Mouse (Mus musculus): Measurements from ENCODE around the gene Cldn20. TPM values are rescaled to one million over a fixed set of nuclear protein-coding genes. Genes with fewer than 3 reads are reported as not detected.

Gene Cldn20
- total and polyA plus RNA-seq, 3 experiments = 0.37 TPM; not detected in 2

DNA sequence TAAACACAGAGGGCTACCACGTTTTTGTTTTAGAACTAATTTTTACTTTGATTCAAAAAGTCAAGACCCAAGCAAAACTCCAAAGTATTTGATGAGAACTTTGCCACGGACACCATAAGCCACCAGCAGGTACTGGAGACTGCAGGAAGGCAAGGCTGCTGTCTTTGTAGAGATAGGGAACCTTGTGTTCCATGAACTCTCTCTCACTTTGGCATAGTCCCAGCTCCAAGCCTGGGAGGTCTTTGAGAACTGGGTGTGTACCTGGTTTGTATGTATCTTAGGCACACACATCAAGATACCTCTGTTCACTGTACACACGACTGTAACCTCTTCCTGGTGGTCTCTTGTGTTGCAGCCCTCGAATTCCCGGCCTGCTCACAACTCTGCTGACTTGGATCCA lies 18.0 kb upstream of the Cldn20 start:
- H3K27me3 ChIP-seq (ENCODE audit: control insufficient read depth, insufficient read depth, low read length) = no peaks in the 10 kb centered on the region
- no peaks in the 10 kb centered on the region for H3K4me1 ChIP-seq (ENCODE audit: control insufficient read depth, insufficient read depth, low read length)
- no peak overlapping the region for H3K27ac ChIP-seq
- WGBS = 87% methylated on average over 5 of the region's 5 CpGs
- no peak overlapping the region for H3K4me3 ChIP-seq
- H3K9ac ChIP-seq (ENCODE audit: low read depth, low read length) = no peak overlapping the region
- no peak for TF ChIP-seq POLR2A (IDR thresholded peaks at IDR 0.05; ENCODE audit: insufficient read depth, low read depth, low read length)
- no peak for TF ChIP-seq CTCF (IDR thresholded peaks at IDR 0.05)
- TF ChIP-seq EP300 (IDR thresholded peaks at IDR 0.05; ENCODE audit: insufficient read depth, low read depth, low read length) = no peak
- no peaks in the 10 kb centered on the region for H3K36me3 ChIP-seq (ENCODE audit: control insufficient read depth, insufficient read depth, low read length)
- intact Hi-C loops (cut with DNase I) = no loop called here
- no peak for DNase-seq
- H3K79me2 ChIP-seq (replicated peaks; ENCODE audit: control insufficient read depth, insufficient read depth, low read length) = no peaks in the 10 kb centered on the region

DNA sequence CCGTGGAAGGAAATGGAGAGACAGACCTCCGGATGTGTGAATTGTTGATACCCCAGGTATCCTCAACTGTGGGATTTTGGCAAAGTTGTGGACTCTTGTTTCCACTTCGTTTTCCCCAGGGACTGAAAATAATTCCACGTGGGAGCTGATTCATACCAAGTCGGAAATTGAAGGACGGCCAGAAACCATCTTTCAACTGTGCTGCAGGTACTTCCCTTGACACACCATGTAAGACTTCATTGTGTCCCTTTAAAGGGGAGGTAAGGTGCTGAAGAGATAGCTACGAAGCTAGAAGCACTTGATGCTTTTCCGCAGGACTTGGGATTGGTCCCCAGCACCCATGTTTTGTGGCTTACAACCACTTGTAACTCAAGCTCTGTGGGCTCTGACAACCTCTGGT lies 16.5 kb upstream of the Cldn20 start:
- Histone ChIP-seq H3K79me2 (replicated peaks; ENCODE audit: control insufficient read depth, insufficient read depth, low read length) (no peaks in the 10 kb centered on the region), H3K9ac (ENCODE audit: low read depth, low read length) (no peak overlapping the region), H3K4me3 (no peak overlapping the region), H3K4me1 (ENCODE audit: control insufficient read depth, insufficient read depth, low read length) (no peaks in the 10 kb centered on the region), H3K27ac (no peak overlapping the region), H3K27me3 (ENCODE audit: control insufficient read depth, insufficient read depth, low read length) (no peaks in the 10 kb centered on the region), H3K36me3 (ENCODE audit: control insufficient read depth, insufficient read depth, low read length) (no peaks in the 10 kb centered on the region)
- DNase-seq = no peak
- intact Hi-C loops (cut with DNase I) = no loop called here
- WGBS = 81% methylated on average over 8 of the region's 8 CpGs
- TF ChIP-seq CTCF (IDR thresholded peaks at IDR 0.05) = no peak
- TF ChIP-seq EP300 (IDR thresholded peaks at IDR 0.05; ENCODE audit: insufficient read depth, low read depth, low read length) = no peak
- TF ChIP-seq POLR2A (IDR thresholded peaks at IDR 0.05; ENCODE audit: insufficient read depth, low read depth, low read length) = no peak

DNA sequence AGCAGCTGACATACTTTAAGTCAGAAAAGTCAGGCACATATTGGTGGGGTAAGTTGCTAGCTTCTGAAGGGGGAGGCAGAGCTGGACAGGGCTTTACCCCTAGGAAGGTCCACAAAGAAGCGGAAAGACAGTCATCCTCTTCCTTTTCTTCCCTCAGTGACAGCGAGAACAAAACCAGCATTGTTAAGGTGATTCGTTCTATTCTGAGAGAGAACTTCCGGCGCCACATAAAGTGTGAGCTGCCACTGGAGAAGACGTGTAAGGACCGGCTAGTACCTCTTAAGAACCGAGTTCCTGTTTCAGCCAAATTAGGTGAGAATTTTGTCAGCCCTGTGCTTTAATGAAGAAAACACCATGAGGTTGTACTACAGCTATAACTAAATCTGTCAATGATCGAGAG lies 15.9 kb upstream of the Cldn20 start:
- no peaks in the 10 kb centered on the region for H3K79me2 ChIP-seq (replicated peaks; ENCODE audit: control insufficient read depth, insufficient read depth, low read length)
- TF ChIP-seq EP300 (IDR thresholded peaks at IDR 0.05; ENCODE audit: insufficient read depth, low read depth, low read length) (no peak), POLR2A (IDR thresholded peaks at IDR 0.05; ENCODE audit: insufficient read depth, low read depth, low read length) (no peak), CTCF (IDR thresholded peaks at IDR 0.05) (no peak)
- no peak for DNase-seq
- 82% methylated on average over 9 of the region's 9 CpGs for WGBS
- no peaks in the 10 kb centered on the region for H3K36me3 ChIP-seq (ENCODE audit: control insufficient read depth, insufficient read depth, low read length)
- no peak overlapping the region for H3K4me3 ChIP-seq
- intact Hi-C loops (cut with DNase I) = no loop called here
- H3K27me3 ChIP-seq (ENCODE audit: control insufficient read depth, insufficient read depth, low read length) = no peaks in the 10 kb centered on the region
- no peak overlapping the region for H3K27ac ChIP-seq
- no peaks in the 10 kb centered on the region for H3K4me1 ChIP-seq (ENCODE audit: control insufficient read depth, insufficient read depth, low read length)
- no peak overlapping the region for H3K9ac ChIP-seq (ENCODE audit: low read depth, low read length)

DNA sequence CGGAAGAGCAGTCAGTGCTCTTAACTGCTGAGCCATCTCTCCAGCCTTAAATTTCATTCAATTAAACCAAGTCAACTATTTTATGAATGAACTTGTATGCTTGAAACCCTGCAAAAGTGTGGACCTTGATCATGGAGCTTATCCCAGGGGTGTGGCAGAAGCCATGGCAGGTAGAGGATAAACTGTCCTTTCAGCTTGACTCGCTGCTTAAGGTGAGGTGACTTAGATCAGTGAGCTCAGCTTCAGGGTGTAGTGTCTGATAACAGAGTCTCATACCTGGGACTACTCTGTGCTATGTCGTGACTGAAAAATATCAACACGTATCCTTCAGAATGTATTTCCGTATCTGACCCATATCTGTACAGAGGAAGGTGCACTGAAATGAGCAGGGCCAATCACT lies 12.0 kb upstream of the Cldn20 start:
- no peaks in the 10 kb centered on the region for H3K4me1 ChIP-seq (ENCODE audit: control insufficient read depth, insufficient read depth, low read length)
- no peak for DNase-seq
- TF ChIP-seq POLR2A (IDR thresholded peaks at IDR 0.05; ENCODE audit: insufficient read depth, low read depth, low read length) (no peak), EP300 (IDR thresholded peaks at IDR 0.05; ENCODE audit: insufficient read depth, low read depth, low read length) (no peak), CTCF (IDR thresholded peaks at IDR 0.05) (no peak)
- no peak overlapping the region for H3K27ac ChIP-seq
- no peak overlapping the region for H3K9ac ChIP-seq (ENCODE audit: low read depth, low read length)
- no peak overlapping the region for H3K4me3 ChIP-seq
- no peaks in the 10 kb centered on the region for H3K27me3 ChIP-seq (ENCODE audit: control insufficient read depth, insufficient read depth, low read length)
- H3K36me3 ChIP-seq (ENCODE audit: control insufficient read depth, insufficient read depth, low read length) = no peaks in the 10 kb centered on the region
- WGBS = 92% methylated on average over 5 of the region's 5 CpGs
- intact Hi-C loops (cut with DNase I) = no loop called here
- H3K79me2 ChIP-seq (replicated peaks; ENCODE audit: control insufficient read depth, insufficient read depth, low read length) = no peaks in the 10 kb centered on the region

DNA sequence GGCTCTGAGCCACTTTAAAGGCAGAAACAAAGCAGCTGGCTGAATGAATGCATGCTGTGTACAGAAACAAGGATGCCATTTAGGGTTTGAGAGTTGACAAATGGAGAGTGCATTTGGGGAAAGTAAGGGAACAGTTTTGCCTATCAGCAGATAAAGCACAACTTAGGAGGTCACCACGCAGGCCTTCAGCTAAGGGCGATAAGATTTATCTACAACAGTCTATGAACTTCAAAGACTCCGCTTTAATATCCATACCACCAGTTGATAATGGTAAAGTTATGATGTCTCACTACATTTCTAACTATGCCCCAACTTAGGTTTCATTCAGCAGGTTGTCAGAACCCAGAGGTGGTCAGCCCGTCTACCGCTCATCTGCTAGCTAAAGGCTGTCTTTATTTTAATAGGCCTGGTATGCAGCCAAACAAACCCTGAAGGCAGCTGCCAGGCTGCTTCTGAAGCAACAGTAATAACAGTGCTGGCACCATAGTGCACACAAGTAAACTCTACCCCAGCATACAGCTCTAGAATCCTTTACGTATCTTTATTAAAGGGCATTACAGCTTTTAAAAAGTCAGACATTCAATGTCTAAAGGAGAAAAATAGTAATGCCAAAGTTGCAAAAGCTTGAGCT lies 4.4 kb upstream of the Cldn20 start:
- DNase-seq = no peak
- WGBS = 53% methylated on average over 6 of the region's 6 CpGs
- TF ChIP-seq POLR2A (IDR thresholded peaks at IDR 0.05; ENCODE audit: insufficient read depth, low read depth, low read length) (no peak), EP300 (IDR thresholded peaks at IDR 0.05; ENCODE audit: insufficient read depth, low read depth, low read length) (no peak), CTCF (IDR thresholded peaks at IDR 0.05) (no peak)
- no peaks in the 10 kb centered on the region for H3K79me2 ChIP-seq (replicated peaks; ENCODE audit: control insufficient read depth, insufficient read depth, low read length)
- no peaks in the 10 kb centered on the region for H3K36me3 ChIP-seq (ENCODE audit: control insufficient read depth, insufficient read depth, low read length)
- no peaks in the 10 kb centered on the region for H3K27me3 ChIP-seq (ENCODE audit: control insufficient read depth, insufficient read depth, low read length)
- no peak overlapping the region for H3K9ac ChIP-seq (ENCODE audit: low read depth, low read length)
- H3K27ac ChIP-seq = no peak overlapping the region
- intact Hi-C loops (cut with DNase I) = no loop called here
- no peaks in the 10 kb centered on the region for H3K4me1 ChIP-seq (ENCODE audit: control insufficient read depth, insufficient read depth, low read length)
- no peak overlapping the region for H3K4me3 ChIP-seq

DNA sequence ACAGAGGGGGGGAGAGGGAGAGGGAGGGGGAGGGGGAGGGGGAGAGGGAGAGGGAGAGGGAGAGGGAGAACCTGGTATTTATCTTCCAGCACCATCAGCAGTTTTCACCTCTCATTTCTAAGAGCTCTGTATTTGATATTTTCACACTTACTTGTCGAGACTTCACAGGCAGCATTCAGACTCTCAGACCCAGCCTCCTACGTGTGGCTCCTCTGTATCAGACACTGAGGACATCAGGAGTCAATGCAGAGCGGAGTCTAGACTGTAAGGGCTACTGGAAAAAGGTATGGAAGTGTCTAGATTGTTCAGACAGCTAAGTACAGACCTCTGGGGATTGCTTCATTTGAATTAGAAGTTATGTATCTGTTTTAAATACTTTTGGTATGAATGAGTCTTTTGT lies 2.8 kb upstream of the Cldn20 start:
- H3K27ac ChIP-seq = no peak overlapping the region
- no peak for TF ChIP-seq CTCF (IDR thresholded peaks at IDR 0.05)
- no peak for TF ChIP-seq EP300 (IDR thresholded peaks at IDR 0.05; ENCODE audit: insufficient read depth, low read depth, low read length)
- no peak for TF ChIP-seq POLR2A (IDR thresholded peaks at IDR 0.05; ENCODE audit: insufficient read depth, low read depth, low read length)
- H3K27me3 ChIP-seq (ENCODE audit: control insufficient read depth, insufficient read depth, low read length) = no peaks in the 10 kb centered on the region
- DNase-seq = no peak
- intact Hi-C loops (cut with DNase I) = no loop called here
- no peak overlapping the region for H3K9ac ChIP-seq (ENCODE audit: low read depth, low read length)
- H3K36me3 ChIP-seq (ENCODE audit: control insufficient read depth, insufficient read depth, low read length) = no peaks in the 10 kb centered on the region
- no peak overlapping the region for H3K4me3 ChIP-seq
- WGBS = 69% methylated on average over 3 of the region's 3 CpGs
- H3K79me2 ChIP-seq (replicated peaks; ENCODE audit: control insufficient read depth, insufficient read depth, low read length) = no peaks in the 10 kb centered on the region
- H3K4me1 ChIP-seq (ENCODE audit: control insufficient read depth, insufficient read depth, low read length) = no peaks in the 10 kb centered on the region
